ENCODE assay signal across 21 mouse cellular contexts in the genomic region with DNA sequence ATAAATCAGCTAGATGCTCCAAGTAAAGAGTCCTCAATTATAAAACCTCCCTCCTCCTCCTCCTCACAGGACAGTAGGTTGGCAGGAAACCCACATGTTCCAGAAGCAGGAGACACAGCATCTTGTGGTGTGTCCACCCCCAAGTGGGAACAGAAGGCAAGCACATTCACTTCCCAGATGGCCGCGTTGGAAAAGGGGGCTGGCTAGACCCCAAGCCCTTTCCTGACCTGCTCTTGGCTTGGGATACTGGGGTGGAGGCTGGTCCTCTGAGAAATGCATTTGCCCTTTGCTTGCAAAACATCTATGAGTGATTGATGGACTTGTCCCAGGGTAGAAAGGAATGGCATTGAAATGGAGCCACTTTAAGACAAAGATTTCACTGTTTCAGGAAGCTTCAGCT.
DNase-seq lines count a peak whose midpoint lies in the region; ATAC-seq and TF ChIP-seq lines count a peak whose summit lies in the region.
"Had no signal": no experiment of that assay in that cellular context is flagged by ENCODE, and none has a peak within 500 bp of the region (broad histone marks: within the 10 kb centered on the region; RNA-seq: fewer than 3 reads in every experiment).

No protein-coding gene starts in this region.

- TF ChIP-seq CTCF in hindbrain, postnatal 0 days (IDR thresholded peaks at IDR 0.05; ENCODE audit: low read depth) = no peak

- H3K9ac ChIP-seq in hindbrain, postnatal 0 days (replicated peaks; ENCODE audit: low read length) = no peak overlapping the region
- no peak overlapping the region for H3K9ac ChIP-seq in hindbrain, embryonic 13.5 days
- H3K9ac ChIP-seq in midbrain, embryonic 13.5 days (replicated peaks) = no peak overlapping the region
- H3K9ac ChIP-seq: embryonic facial prominence, embryonic 12.5 days; forebrain, embryonic 15.5 days; heart, embryonic 13.5 days; hindbrain, embryonic 15.5 days; kidney, embryonic 15.5 days had no signal

- ATAC-seq in hindbrain, postnatal 0 days = 0 out of 2 replicates have a peak, but pooled peaks have one; percentile 43
- no peak for ATAC-seq in hindbrain, embryonic 13.5 days (ENCODE audit: low FRiP score)
- no peak for ATAC-seq in midbrain, embryonic 13.5 days
- ATAC-seq: forebrain, embryonic 15.5 days; intestine, postnatal 0 days; midbrain, embryonic 16.5 days had no signal

- no peaks in the 10 kb centered on the region for H3K36me3 ChIP-seq in hindbrain, postnatal 0 days (ENCODE audit: insufficient read depth, low read length)
- H3K36me3 ChIP-seq in hindbrain, embryonic 13.5 days = no peaks in the 10 kb centered on the region
- no peaks in the 10 kb centered on the region for H3K36me3 ChIP-seq in midbrain, embryonic 13.5 days
- H3K36me3 ChIP-seq: embryonic facial prominence, embryonic 12.5 days; forebrain, embryonic 15.5 days; heart, embryonic 13.5 days; hindbrain, embryonic 15.5 days; kidney, embryonic 15.5 days had no signal

- no peak overlapping the region for H3K4me3 ChIP-seq in hindbrain, postnatal 0 days (ENCODE audit: low read length)
- no peak overlapping the region for H3K4me3 ChIP-seq in hindbrain, embryonic 13.5 days
- H3K4me3 ChIP-seq in midbrain, embryonic 13.5 days (replicated peaks) = no peak overlapping the region
- H3K4me3 ChIP-seq: embryonic facial prominence, embryonic 12.5 days; forebrain, embryonic 15.5 days; heart, embryonic 13.5 days; hindbrain, embryonic 15.5 days; kidney, embryonic 15.5 days; megakaryocyte, embryonic 14.5 days had no signal

- DNase-seq in cerebellum, postnatal 14 days = peak; percentile 41 to 42
- DNase-seq in cerebellum, adult 9-10 months = no peak
- DNase-seq in hindbrain, postnatal 0 days (ENCODE audit: low spot score) = no peak
- peak; percentile 77 for DNase-seq in brain, adult 2 months (ENCODE audit: low read depth, low spot score)
- peak; percentile 38 for DNase-seq in gastrocnemius, postnatal 14 days
- DNase-seq in kidney, postnatal 4 days = no peak
- DNase-seq: B cell, adult 2 months; cerebellum, adult 2 months; lung, adult 2 months; retina, postnatal 1 day had no signal

- H3K9me3 ChIP-seq in hindbrain, postnatal 0 days (ENCODE audit: low read length) = no peaks in the 10 kb centered on the region
- H3K9me3 ChIP-seq in hindbrain, embryonic 13.5 days = no peaks in the 10 kb centered on the region
- H3K9me3 ChIP-seq in midbrain, embryonic 13.5 days = no peaks in the 10 kb centered on the region
- H3K9me3 ChIP-seq: embryonic facial prominence, embryonic 12.5 days; forebrain, embryonic 15.5 days; heart, embryonic 13.5 days; hindbrain, embryonic 15.5 days; kidney, embryonic 15.5 days; megakaryocyte, embryonic 14.5 days had no signal

- no peak overlapping the region for H3K4me2 ChIP-seq in hindbrain, postnatal 0 days (ENCODE audit: low read depth, low read length)
- H3K4me2 ChIP-seq in hindbrain, embryonic 13.5 days = no peak overlapping the region
- H3K4me2 ChIP-seq in midbrain, embryonic 13.5 days (replicated peaks) = no peak overlapping the region
- H3K4me2 ChIP-seq: embryonic facial prominence, embryonic 12.5 days; forebrain, embryonic 15.5 days; heart, embryonic 13.5 days; hindbrain, embryonic 15.5 days; kidney, embryonic 15.5 days; liver, embryonic 11.5 days had no signal

- intact Hi-C loops in gastrocnemius, postnatal 14 days (cut with DNase I; ENCODE audit: low total_unique reads) = no loop called here

- H3K27me3 ChIP-seq in hindbrain, postnatal 0 days (ENCODE audit: insufficient read depth, low read length) = no peaks in the 10 kb centered on the region
- no peaks in the 10 kb centered on the region for H3K27me3 ChIP-seq in hindbrain, embryonic 13.5 days
- H3K27me3 ChIP-seq in midbrain, embryonic 13.5 days = no peaks in the 10 kb centered on the region
- H3K27me3 ChIP-seq: embryonic facial prominence, embryonic 12.5 days; forebrain, embryonic 15.5 days; heart, embryonic 13.5 days; hindbrain, embryonic 15.5 days; kidney, embryonic 15.5 days had no signal

- 32% methylated on average over 2 of the region's 2 CpGs for whole genome bisulfite sequencing in hindbrain, postnatal 0 days
- WGBS in hindbrain, embryonic 13.5 days = 60% methylated on average over 2 of the region's 2 CpGs
- 81% methylated on average over 2 of the region's 2 CpGs for WGBS in midbrain, embryonic 13.5 days

- H3K27ac ChIP-seq in hindbrain, postnatal 0 days = no peak overlapping the region
- no peak overlapping the region for H3K27ac ChIP-seq in hindbrain, embryonic 13.5 days
- H3K27ac ChIP-seq in midbrain, embryonic 13.5 days = no peak overlapping the region
- H3K27ac ChIP-seq: embryonic facial prominence, embryonic 12.5 days; heart, embryonic 13.5 days; hindbrain, embryonic 15.5 days; kidney, embryonic 15.5 days had no signal

- H3K4me1 ChIP-seq in hindbrain, postnatal 0 days (ENCODE audit: insufficient read depth, low read length) = peaks cover 7% of the 10 kb centered on the region; the same call in 1 of the 2 replicates
- H3K4me1 ChIP-seq in hindbrain, embryonic 13.5 days (replicated peaks) = 0 out of 2 replicates have a peak, but pooled peaks cover 7% of the 10 kb centered on the region
- no peaks in the 10 kb centered on the region for H3K4me1 ChIP-seq in midbrain, embryonic 13.5 days (replicated peaks)
- H3K4me1 ChIP-seq: embryonic facial prominence, embryonic 12.5 days; megakaryocyte, embryonic 14.5 days had no signal

Comparison
In these comparisons a context has a peak if more than half of its experiments do, and no peak if none do; other contexts are left out.
1. DNase-seq: peak in cerebellum, postnatal 14 days (2 of 2), brain, adult 2 months (single experiment) and gastrocnemius, postnatal 14 days (single experiment); none in cerebellum, adult 9-10 months (single experiment), hindbrain, postnatal 0 days (single experiment) and kidney, postnatal 4 days (0 of 2).